Mouse (Mus musculus) pancreas, adult 10 weeks (tissue): ENCODE measurements around the gene Gm4312. TPM values are rescaled to one million over a fixed set of nuclear protein-coding genes. Genes with fewer than 3 reads are reported as not detected.

ENCODE experiments used
- polyA plus RNA-seq: library from polyadenylated mRNA; stranded (reverse); fragments of 350-450 nt; fragmentation: Illumina TruSeq; extraction: RNeasy Lipid Tissue Mini Kit (QIAGEN cat#74804); gene quantifications from one replicate; pipeline ENCODE4 v1.2.3, GENCODE M21; 2015; ENCODE audit warnings: low read depth, low replicate concordance; ENCODE audit not compliant: insufficient read depth

The Gm4312 gene
- not detected for polyA plus RNA-seq

GRCm38 (mm10) chr10:100382460-100382859 is at the start of gene Gm4312:
TSS of gene Gm4312 (minus strand) at chr10:100382560.

GRCm38 (mm10) chr10:100361038-100361437 is 21.3 kb downstream of the Gm4312 start, which contains the start of gene Gm4307:
TSS of gene Gm4307 (plus strand) at chr10:100361338.

GRCm38 (mm10) chr10:100350793-100351192 is 31.6 kb downstream of the Gm4312 start, which contains the start of gene Gm4305:
TSS of gene Gm4305 (plus strand) at chr10:100351093.

GRCm38 (mm10) chr10:100345672-100346071 is 36.7 kb downstream of the Gm4312 start, which contains the start of gene Gm4303:
TSS of gene Gm4303 (plus strand) at chr10:100345972.

GRCm38 (mm10) chr10:100340536-100340935 is 41.8 kb downstream of the Gm4312 start, which contains the start of gene Gm4302:
TSS of gene Gm4302 (plus strand) at chr10:100340836.

GRCm38 (mm10) chr10:100335376-100335775 is 47.0 kb downstream of the Gm4312 start, which contains the start of gene Gm4301:
TSS of gene Gm4301 (plus strand) at chr10:100335676.

Other genes with a start within 250 kb of the Gm4312 start
- gene Gm4301, start 46.9 kb downstream of the Gm4312 start, polyA plus RNA-seq = not detected
- not detected for gene Gm4302, start 41.7 kb downstream of the Gm4312 start, polyA plus RNA-seq
- not detected for gene Gm4303, start 36.6 kb downstream of the Gm4312 start, polyA plus RNA-seq
- gene Gm4305, start 31.5 kb downstream of the Gm4312 start, polyA plus RNA-seq = not detected
- gene Gm4307, start 21.2 kb downstream of the Gm4312 start, polyA plus RNA-seq = not detected
- gene Tmtc3, start 104.8 kb upstream of the Gm4312 start, polyA plus RNA-seq = 3.2 TPM
- gene Cep290, start 105.0 kb upstream of the Gm4312 start, polyA plus RNA-seq = 2.1 TPM
- 1.0 TPM for gene 4930430F08Rik, start 207.9 kb upstream of the Gm4312 start, polyA plus RNA-seq
- not detected for gene 1700017N19Rik, start 207.9 kb upstream of the Gm4312 start, polyA plus RNA-seq